Mouse (Mus musculus) intestine, postnatal 0 days (tissue): ENCODE results near the gene Padi1. TPM values are rescaled to one million over a fixed set of nuclear protein-coding genes. Genes with fewer than 3 reads are reported as not detected.
A peak's percentile ranks its signal among the peaks of the same experiment; 100 is the strongest.

Experiments
- ATAC-seq: fragments of 200-750 bp; cut with Nextera tagmentation; 2 replicates; pipeline ENCODE4 v1.8.0; 2017; ENCODE audit warnings: mild to moderate bottlenecking, moderate TSS enrichment, moderate library complexity
- H3K27ac ChIP-seq: fragments of 300-500 bp; sonication (generic); 2 replicates; pipeline ENCODE4 v1.5.1; 2014; ENCODE audit warnings: mild to moderate bottlenecking, low read depth, low read length, moderate library complexity
- H3K27me3 ChIP-seq: fragments of 300-500 bp; sonication (generic); replicated peaks from 2 replicates; pipeline ENCODE4 v1.6.1; 2014; ENCODE audit warnings: low read length, mixed read lengths; ENCODE audit not compliant: control insufficient read depth, insufficient read depth
- H3K36me3 ChIP-seq: fragments of 300-500 bp; sonication (generic); 2 replicates; pipeline ENCODE4 v1.6.1; 2014; ENCODE audit warnings: mild to moderate bottlenecking, moderate library complexity; ENCODE audit not compliant: control insufficient read depth, insufficient read depth
- H3K4me1 ChIP-seq: fragments of 300-500 bp; sonication (generic); replicated peaks from 2 replicates; pipeline ENCODE4 v1.6.1; 2014; ENCODE audit warnings: antibody characterized with exemption, low read length, mixed read lengths; ENCODE audit not compliant: control insufficient read depth, insufficient read depth
- H3K4me2 ChIP-seq: fragments of 300-500 bp; sonication (generic); replicated peaks from 2 replicates; pipeline ENCODE4 v1.6.1; 2014; ENCODE audit warnings: low read depth, mild to moderate bottlenecking, moderate library complexity
- H3K4me3 ChIP-seq: fragments of 300-500 bp; sonication (generic); 2 replicates; pipeline ENCODE4 v1.5.1; 2014; ENCODE audit warnings: low read depth, low read length
- H3K9ac ChIP-seq: fragments of 300-500 bp; sonication (generic); 2 replicates; pipeline ENCODE4 v1.6.1; 2014; ENCODE audit warnings: mild to moderate bottlenecking, low read depth, low read length
- H3K9me3 ChIP-seq: fragments of 300-500 bp; sonication (generic); 2 replicates; pipeline ENCODE4 v1.6.1; 2016; ENCODE audit warnings: mixed run types; ENCODE audit not compliant: control insufficient read depth
- CTCF ChIP-seq: sonication (generic); IDR thresholded peaks from 2 replicates; pipeline ENCODE4 v1.5.1; 2016; ENCODE audit warnings: low read depth, mild to moderate bottlenecking, control low read depth, antibody characterized with exemption, moderate library complexity
- WGBS: fragments of 180-500 bp; shearing (Covaris S2); extraction: QIAGEN DNeasy Blood & Tissue Kit; methylation state at CpG from one replicate; pipeline ENCODE4 v1.1.7; 2014; 5-methylcytosine and 5-hydroxymethylcytosine counted together
- polyA plus RNA-seq: library from polyadenylated mRNA; unstranded; fragments of >200 nt; fragmentation: Nextera tagmentation; extraction: Ambion mirVana; gene quantifications from 2 replicates; pipeline ENCODE4 v1.2.1, GENCODE M21; 2015

Padi1 gene
- polyA plus RNA-seq, 1 experiment from 2014 or later = 0.47 TPM

- Histone ChIP-seq H3K36me3 (no peaks in the 10 kb centered on the region), H3K9ac (no peak overlapping the region), H3K4me3 (no peak overlapping the region), H3K27me3 (no peaks in the 10 kb centered on the region), H3K27ac (no peak overlapping the region), H3K4me1 (no peaks in the 10 kb centered on the region; the same call in 1 of the 2 replicates), H3K4me2 (no peak overlapping the region), H3K9me3 (no peaks in the 10 kb centered on the region)
- TF ChIP-seq CTCF = peak; percentile 98
- 58% methylated on average over 6 of the region's 6 CpGs for WGBS
- ATAC-seq = no peak
Observed at GRCm38 (mm10) chr4:140788983-140789382, 56.6 kb downstream of the Padi1 start.

GRCm38 (mm10) chr4:140788264-140788663 lies 57.3 kb downstream of the Padi1 start:
- no peak overlapping the region for H3K4me3 ChIP-seq
- no peaks in the 10 kb centered on the region for H3K36me3 ChIP-seq
- TF ChIP-seq CTCF = no peak
- no peak overlapping the region for H3K27ac ChIP-seq
- no peaks in the 10 kb centered on the region for H3K9me3 ChIP-seq
- 88% methylated on average over 6 of the region's 6 CpGs for WGBS
- no peak overlapping the region for H3K4me2 ChIP-seq
- H3K27me3 ChIP-seq = no peaks in the 10 kb centered on the region
- H3K9ac ChIP-seq = no peak overlapping the region
- no peaks in the 10 kb centered on the region; the same call in 1 of the 2 replicates for H3K4me1 ChIP-seq
- no peak for ATAC-seq

DNA sequence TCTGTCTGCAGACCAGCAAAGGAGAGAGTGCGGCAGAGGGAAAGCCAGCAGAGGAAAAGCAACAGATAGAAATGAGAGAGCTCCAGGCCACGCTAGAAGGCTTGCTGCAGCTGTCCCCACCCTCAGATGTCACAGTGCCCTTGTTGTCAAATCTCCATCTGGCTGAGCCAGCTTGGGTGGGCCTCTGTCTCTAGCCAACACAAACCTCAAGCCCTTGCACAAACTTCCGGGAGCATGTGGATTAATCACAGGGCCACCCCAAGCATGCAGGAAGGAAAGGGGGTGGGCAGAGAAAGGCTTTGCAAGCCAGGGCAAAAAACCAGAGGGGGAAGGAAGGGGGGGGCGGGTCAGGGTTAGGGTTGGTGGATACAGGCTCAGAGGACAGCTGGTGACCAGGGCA lies 58.2 kb downstream of the Padi1 start:
- WGBS = 61% methylated on average over 4 of the region's 4 CpGs
- Histone ChIP-seq H3K27ac (no peak overlapping the region), H3K27me3 (no peaks in the 10 kb centered on the region), H3K4me2 (no peak overlapping the region), H3K4me3 (no peak overlapping the region), H3K36me3 (no peaks in the 10 kb centered on the region), H3K9me3 (no peaks in the 10 kb centered on the region), H3K9ac (no peak overlapping the region), H3K4me1 (no peaks in the 10 kb centered on the region; the same call in 1 of the 2 replicates)
- no peak for TF ChIP-seq CTCF
- no peak for ATAC-seq

DNA sequence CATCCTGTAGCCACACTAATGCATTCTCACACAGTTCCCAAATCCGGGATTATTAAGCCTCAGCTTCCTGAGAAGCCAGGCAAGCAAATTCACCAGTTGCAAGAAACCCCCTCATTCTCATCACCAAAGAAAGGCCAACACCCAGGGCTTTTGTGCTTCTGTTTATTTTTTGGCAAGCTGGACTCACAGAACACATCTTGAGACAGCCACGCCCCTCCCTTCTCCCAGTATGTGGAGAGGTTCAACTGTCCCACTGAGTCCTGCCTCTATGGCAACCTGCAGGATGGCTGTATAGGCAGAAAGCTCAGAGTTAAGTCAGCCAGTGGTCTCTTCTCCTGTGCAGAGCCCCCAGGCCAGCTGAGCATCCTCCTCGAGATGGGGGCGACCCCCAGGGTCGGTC lies 60.4 kb downstream of the Padi1 start:
- H3K4me3 ChIP-seq = no peak overlapping the region
- no peak for TF ChIP-seq CTCF
- WGBS = 86% methylated on average over 5 of the region's 5 CpGs
- no peaks in the 10 kb centered on the region for H3K36me3 ChIP-seq
- no peaks in the 10 kb centered on the region for H3K9me3 ChIP-seq
- H3K4me1 ChIP-seq = no peaks in the 10 kb centered on the region; the same call in 1 of the 2 replicates
- no peaks in the 10 kb centered on the region for H3K27me3 ChIP-seq
- H3K9ac ChIP-seq = no peak overlapping the region
- ATAC-seq = no peak
- no peak overlapping the region for H3K4me2 ChIP-seq
- H3K27ac ChIP-seq = no peak overlapping the region

DNA sequence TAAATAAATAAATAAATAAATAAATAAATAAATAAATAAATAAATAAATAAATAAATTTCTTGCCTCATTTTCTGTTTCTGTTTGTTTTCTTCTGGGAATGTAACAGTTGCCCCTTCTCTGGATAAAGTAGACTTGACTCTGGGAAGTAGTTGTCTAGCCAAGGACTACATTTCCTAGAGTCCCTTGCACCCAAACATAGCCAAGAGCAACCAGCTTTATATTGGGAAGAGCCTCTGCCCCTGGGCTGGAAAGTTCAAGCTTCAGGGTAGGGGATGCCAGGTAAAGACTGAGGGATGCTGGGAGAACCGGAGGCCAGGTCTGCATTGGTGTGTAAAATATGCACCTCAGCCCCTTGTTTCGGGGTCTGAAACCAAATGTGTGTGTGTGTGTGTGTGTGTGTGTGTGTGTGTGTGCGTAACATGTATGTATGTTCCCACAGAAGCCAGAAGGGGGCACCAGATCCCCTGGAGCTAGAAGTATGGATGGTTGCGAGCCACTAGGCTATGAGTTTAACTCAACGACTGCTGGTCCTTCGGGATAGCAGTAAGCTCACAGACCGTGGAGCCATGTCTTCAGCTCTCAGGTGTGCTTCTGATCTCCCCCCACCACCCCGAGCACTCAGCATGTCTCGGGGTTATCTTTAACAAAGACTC lies 61.2 kb downstream of the Padi1 start:
- Histone ChIP-seq H3K27ac (no peak overlapping the region), H3K9me3 (no peaks in the 10 kb centered on the region), H3K4me3 (no peak overlapping the region), H3K4me1 (no peaks in the 10 kb centered on the region; the same call in 1 of the 2 replicates), H3K36me3 (no peaks in the 10 kb centered on the region), H3K27me3 (no peaks in the 10 kb centered on the region), H3K9ac (no peak overlapping the region), H3K4me2 (no peak overlapping the region)
- WGBS = 95% methylated on average over 9 of the region's 9 CpGs
- no peak for ATAC-seq
- TF ChIP-seq CTCF = no peak

DNA sequence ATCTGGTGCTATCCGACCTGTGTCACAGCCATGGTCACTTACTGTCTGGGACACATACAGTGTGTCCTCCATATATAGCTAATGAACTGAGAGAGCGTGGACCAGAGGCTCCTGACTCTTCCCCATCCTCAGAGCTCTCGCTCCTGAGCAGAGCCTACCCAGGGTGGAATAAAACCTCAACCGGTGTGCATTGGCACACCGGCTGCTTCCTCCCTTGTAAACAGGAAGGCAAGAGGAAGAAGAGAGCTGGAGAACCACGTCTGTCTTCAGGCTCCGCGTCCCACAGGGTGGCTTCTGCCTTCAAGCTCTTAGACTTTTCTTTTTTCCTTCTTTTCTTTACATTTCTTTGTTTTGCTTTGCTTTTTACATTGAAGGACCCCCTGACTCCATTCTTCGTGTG lies 62.8 kb downstream of the Padi1 start:
- Histone ChIP-seq H3K36me3 (no peaks in the 10 kb centered on the region), H3K4me3 (no peak overlapping the region), H3K9me3 (no peaks in the 10 kb centered on the region), H3K9ac (no peak overlapping the region), H3K4me2 (no peak overlapping the region), H3K27me3 (no peaks in the 10 kb centered on the region), H3K27ac (no peak overlapping the region), H3K4me1 (no peaks in the 10 kb centered on the region)
- WGBS = 85% methylated on average over 9 of the region's 9 CpGs
- no peak for TF ChIP-seq CTCF
- ATAC-seq = no peak
